Mouse (Mus musculus) stomach, postnatal 0 days (tissue): Measurements from ENCODE around the gene P2ry12.

Source experiments
- CTCF ChIP-seq: IDR thresholded peaks from 2 replicates; pipeline ENCODE4 v1.5.1; 2016; ENCODE audit warnings: antibody characterized with exemption, low read depth, mild to moderate bottlenecking, moderate library complexity
- EP300 ChIP-seq: optimal IDR thresholded peaks from 2 replicates; pipeline ENCODE3; 2016; ENCODE audit warnings: antibody characterized with exemption

- no peak for TF ChIP-seq CTCF
- no peak for TF ChIP-seq EP300
Measured at GRCm38 (mm10) chr3:59225411-59225810, 37.3 kb downstream of the P2ry12 start.
